Mouse (Mus musculus) frontal cortex, postnatal 25 days (tissue): Measurements from ENCODE around the gene E030030I06Rik.
"Not testable (repeated sequence)": the region's sequence is repeated elsewhere in the genome, so short reads cannot be mapped to it uniquely, and the experiment has no call there.

Experiments
- DNase-seq, 2 experiments: peaks; one replicate each; pipeline ENCODE4 v3.0.0; 2022; ENCODE audit warnings: low spot score in 2 of 2

The E030030I06Rik gene

DNA sequence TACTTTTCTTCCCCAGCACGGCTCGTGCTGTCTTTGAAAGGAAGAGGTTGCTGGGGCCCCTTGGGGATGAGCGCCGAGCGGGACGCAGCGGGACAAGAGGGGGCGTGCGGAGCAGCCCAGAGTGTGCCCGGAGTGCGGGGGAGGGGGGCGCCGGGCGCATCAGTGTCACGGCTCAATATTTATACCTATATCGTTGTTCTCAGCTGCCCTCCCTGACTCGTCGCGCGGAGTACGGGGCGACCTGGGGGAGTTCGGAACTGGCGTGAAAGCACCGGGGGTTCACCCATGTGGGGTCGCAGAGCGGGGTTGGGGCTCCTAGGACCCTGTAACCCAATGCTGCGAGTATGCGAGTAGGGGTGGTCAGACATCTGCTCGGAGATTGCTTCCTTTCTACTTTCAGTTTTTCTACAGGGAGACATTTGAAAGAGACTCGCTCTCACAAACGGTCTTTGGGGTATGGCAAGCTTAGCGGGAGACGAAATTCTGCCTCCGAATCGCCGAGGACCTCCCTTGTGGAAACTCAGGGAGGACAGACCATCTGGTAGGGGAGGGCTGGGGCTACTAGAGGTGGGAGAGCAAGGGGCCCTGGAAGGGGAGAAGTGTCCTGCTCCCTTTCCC, at the start of gene E030030I06Rik:
Gene E030030I06Rik, minus strand, starts transcription at position 198 of the 618 bp plus-strand sequence.
- DNase-seq = no peak

DNA sequence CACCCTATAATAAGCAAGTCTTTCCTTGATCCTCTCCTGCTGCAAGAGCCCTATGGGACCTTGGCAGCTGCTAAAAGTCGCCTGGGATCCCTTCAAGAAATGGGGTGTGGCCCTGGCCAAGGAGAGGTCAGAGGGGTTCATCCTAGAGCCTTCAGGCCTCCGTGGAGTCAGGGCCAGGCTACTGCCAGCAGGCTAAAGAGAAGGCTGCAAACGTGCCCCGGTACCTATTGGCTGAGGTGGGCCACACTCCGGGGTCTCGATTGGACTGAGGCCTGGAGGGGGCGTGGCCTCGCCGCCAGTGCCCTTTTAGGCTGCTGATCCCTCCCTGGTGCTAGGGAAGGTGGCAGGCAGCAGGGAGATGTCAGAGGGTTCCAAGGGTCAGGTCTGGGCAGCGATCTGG, 42.0 kb upstream of the E030030I06Rik start:
- not testable (repeated sequence) for DNase-seq

DNA sequence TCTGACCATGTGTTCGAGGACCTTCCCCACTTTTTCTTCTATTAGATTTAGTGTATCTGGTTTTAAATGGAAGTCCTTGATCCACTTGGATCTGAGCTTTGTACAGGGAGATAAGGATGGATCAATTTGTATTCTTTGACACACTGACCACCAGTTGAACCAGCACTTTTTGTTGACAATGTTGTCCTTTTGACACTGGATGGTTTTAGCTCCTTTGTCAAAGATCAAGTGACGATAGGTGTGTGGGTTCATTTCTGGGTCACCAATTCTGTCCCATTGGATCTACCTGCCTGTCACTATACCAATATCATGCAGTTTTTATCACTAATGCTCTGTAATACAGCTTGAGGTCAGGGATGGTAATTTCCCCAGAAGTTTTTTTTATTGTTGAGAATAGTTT, 27.4 kb upstream of the E030030I06Rik start:
- DNase-seq = not testable (repeated sequence)

DNA sequence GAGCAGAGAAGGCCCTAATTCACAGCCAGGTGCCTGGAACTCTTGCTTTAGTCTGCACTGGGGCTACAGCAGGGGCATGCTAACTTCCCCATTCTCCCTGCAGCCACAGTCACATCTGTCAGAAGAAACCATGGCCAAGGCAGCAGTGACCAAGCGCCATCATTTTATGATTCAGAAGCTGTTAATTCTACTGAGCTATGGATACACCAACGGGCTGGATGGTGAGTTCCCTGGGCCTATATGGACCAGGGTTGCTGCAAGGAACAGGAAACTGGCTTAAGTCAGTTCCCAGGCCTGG, 25.1 kb upstream of the E030030I06Rik start:
- not testable (repeated sequence) for DNase-seq

DNA sequence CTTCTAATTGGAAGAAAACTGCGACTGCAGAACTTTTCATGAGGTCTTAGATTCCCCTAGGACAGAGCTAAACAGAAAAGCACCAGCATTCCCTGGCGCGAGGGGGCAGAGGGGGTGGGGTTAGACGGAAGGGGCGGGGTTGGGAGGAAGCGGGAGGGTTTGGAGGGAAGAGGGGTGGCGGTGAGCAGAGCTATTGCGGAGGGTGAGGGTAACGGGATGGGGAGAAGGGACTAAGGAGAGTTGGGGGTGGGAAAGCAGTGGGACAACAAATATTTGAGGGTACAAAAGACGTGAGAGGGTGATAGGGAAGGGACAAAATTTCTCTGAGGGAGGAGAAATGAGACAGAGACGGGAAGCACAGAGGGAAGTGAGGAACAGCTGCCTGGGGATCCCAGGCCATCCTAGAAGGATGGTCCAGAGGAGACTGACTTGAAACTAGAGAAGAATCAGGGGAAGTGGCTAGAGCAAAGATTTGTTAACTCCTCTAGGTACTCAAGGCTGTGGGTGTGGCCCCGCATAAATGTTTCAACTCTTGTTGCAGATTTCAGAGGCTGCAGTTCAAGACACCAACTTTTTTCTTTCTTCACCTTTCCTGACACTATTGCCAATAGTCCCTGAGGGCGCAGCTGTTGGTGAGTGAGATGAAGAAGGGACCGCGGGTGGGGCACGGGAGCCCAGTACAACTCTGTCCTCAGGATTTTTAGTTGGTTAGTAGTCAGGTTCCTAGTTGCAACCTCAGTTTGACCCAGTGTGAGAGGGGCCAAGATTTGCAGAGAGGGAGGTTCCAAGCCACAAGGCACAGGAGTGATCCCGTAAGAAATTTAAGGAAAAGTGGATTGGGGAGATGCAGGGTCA, 24.5 kb upstream of the E030030I06Rik start:
- not testable (repeated sequence) for DNase-seq

DNA sequence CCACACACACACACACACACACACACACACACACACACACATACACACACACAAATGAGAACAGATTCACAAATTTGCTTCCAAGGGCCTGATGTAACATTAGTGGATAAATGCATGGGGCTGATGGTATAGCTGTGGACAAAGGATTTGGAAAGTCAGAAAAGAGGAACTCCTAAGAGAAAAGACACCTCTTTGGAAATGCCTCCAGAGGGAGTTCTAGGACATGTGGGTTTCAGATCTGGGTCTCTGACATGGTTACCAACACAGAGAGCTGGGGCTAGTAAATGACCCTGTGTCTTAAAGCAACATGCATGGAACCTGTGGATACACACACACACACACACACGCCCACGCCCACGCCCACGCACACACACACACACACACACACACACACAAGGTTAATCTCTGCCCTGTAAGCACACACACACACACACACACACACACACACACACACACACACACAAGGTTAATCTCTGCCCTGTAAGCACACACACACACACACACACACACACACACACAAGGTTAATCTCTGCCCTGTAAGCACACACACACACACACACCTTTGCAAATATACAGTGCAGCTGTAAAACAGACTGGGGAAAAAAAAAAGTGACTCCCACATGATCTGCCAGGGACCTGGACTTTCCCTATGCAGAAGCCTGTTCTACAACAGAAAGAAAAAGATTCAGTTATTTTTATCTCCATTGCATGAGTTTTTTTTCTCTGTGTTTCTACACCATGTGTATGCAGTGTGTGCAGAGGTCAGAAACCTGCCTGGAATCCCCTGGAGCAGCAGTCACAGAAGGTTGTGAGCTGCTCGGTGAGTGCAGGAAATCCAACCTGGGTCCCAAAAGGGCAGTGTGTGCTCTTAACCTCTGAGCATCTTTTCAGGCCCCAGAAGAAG, 23.6 kb upstream of the E030030I06Rik start:
- not testable (repeated sequence) for DNase-seq

DNA sequence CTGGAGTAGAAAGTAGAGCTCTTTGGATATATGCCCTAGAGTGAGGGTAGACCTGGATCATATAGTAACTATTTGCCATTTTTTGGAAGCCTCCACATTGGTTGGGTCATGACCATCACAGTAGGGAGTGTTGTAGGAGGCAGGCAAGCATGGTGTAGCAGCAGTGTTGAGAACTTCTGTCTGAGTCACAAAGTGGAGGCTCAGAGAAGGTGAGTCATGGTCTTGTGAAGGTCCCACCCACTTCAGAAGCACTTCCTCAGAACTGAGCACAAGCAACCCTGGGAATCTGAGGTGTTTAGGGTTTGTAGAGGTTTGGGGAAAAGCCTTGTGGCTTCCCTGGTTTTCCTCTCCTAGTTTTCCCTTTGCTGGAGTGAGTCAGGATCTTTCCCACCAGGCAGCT, 20.0 kb upstream of the E030030I06Rik start:
- DNase-seq = not testable (repeated sequence)

DNA sequence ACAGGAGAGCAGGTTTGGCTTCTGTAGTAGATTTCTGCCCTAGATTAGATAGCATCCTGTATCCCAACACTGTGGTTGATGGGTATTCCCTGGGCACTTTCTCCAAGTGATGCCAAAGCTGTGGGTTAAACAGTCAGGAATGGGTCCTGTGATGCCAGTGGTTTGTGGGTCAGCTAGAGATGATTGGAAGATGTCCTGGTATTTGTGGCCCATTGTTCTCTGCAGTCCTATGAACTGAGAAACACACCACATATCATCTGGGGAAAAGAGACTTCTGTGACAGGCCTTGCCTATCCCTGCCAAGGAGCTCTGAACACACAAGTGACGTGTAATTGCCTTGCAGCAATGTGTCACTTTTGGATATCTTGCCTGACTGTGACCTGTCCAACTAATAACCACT, 18.0 kb upstream of the E030030I06Rik start:
- DNase-seq = not testable (repeated sequence)

DNA sequence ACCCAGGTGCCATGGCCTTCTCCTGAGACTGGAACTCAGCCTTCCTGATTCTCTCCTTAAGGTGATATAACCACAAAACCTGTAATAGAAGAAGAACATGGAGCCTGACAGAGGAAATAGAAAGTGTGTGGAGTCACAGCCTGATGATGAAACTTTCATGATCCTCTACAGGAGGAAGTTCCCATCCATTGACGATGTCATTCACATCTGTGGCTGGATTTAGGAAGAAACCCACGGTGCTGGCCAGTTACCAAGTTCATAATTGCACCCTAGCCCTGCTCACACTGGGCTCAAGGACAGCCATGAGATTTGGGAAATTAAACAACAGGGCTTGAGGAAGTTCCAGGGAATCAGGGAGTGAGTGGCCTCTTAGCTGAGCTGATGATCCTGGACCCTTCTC, 17.0 kb upstream of the E030030I06Rik start:
- not testable (repeated sequence) for DNase-seq

DNA sequence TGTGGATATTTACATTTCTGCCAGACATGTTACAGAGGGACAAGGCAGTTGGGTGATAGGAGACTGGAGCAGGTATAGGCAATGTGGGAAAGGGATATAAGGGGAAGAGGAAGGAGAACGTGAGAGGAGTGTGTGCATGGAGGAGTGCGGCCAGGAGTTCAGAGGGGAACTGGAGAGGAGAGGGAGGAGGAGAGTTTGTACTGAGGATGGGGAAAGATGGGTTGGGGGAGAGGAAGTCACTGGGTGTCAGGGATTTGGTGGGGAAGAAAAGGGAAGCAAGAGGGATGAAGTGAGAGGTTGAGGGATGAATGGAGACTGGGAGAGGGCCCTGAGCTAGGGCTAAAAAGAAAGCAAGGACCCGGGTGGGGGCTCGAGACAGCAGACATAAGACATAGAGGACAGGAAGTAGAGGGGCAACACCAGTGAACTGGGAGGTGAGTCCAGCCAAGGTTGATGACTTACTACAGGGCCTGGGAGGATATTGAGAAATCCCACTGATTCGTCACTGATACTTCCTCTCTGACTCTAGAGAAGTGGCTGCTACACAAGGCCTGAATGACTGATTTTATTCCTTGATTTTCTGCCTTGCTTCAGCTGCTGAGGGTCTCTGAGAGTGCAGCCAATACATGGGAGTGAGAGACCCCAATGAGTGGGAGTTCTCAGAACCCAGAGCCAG, 16.4 kb upstream of the E030030I06Rik start:
- not testable (repeated sequence) for DNase-seq

DNA sequence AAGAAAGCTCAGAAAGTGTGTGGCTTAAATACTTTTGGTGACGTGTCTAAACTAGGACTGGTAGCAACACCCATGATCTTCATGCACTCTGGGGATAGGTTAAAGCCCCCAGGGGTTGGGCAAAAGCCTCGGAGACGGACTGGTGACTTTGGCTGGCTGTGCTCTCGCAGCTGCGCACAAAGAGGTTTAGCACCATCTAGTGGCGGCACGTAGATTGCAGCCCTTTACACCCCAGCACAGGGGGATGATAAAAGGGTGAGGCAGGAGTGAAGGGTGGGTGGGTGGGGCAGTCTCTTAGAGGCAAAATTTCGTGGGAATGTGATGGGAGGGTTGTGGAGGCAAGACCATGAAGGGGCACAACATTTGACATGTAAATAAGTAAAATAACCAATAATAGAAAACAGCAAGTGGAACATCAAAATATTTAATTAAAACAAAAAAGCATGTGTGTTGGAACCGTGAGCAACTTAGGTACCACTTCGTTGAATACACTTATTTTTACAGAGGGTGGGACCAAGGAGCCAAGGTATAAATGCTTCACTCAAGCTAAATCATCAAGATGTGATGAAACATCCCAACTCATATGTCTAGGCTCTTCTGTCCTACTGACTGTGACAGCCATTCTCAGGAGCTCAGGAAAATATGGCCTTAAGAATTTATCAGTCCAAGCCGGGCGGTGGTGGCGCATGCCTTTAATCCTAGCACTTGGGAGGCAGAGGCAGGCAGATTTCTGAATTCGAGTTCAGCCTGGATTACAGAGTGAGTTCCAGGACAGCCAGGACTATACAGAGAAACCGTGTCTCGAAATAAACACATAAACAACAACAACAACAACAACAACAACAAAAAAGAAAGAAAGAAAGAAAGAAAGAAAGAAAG, 14.9 kb upstream of the E030030I06Rik start:
- peak; percentile 71 to 76 for DNase-seq

DNA sequence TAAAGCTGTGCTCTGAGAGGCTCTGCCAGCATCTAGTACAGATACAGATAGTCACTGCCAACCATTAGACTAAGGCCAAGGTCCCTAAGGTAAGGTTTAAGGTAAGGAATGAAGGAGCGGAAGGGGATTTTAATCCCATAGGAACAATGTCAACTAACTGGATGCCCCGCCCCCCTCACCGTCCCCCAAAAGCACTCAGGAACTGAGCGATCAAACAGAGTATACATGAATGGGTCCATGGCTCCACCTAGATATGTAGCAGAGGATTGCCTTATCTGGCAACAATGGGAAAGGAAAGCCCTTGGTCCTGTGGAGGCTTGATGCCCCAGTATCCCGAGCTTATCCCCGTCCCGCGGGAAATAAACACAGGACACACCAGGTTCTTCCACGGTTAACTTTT, 14.2 kb upstream of the E030030I06Rik start:
- not testable (repeated sequence) for DNase-seq

DNA sequence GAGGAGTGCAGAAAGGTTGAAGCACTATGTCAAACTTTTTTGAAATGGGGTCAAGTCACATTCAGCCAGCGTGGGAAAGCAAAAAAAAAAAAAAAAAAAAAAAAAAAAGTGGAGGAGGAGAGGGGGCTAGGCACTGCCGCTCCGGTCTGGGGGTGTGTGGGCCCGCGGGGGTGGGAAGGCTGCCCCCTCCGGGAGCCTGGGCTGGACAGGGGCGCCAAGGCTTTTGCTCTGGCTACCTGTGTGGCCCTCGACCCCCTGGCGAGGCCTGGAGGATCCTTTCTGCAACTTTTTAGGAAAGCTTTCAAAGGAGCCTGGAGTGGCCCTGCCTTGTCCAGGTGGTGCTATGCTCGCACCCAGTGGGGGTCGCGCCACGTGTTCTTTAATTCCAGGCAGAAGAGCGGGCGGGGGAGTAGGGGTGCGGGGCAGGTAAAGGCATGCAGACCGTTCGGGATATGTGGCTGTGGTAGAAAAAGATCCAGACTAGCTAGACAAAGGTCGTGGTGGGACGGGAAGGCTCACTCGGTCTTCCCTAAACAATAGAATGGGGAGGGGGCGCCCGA, 10.6 kb upstream of the E030030I06Rik start:
- DNase-seq = no peak

DNA sequence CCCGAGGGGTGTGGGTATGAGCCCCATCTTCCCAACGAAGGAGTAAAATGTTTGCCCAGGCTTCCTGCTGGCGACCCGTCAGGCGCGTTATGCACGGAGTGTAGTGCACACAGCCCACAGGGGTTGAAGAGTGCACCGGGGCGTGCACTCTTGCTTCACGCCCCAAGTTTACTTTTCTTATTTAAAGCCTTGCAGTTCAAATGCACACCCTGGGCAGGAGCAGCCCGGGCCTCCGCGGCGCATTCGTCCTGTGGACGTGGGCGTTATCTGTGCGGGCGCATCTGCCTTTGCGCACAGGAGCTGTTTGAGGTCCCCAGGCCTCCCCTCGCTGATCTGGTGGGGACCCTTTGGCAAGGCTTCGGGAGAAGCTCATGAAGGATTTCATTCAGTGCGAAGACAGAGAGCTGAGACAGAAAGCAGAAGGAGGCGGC, 10.1 kb upstream of the E030030I06Rik start:
- DNase-seq = no peak

DNA sequence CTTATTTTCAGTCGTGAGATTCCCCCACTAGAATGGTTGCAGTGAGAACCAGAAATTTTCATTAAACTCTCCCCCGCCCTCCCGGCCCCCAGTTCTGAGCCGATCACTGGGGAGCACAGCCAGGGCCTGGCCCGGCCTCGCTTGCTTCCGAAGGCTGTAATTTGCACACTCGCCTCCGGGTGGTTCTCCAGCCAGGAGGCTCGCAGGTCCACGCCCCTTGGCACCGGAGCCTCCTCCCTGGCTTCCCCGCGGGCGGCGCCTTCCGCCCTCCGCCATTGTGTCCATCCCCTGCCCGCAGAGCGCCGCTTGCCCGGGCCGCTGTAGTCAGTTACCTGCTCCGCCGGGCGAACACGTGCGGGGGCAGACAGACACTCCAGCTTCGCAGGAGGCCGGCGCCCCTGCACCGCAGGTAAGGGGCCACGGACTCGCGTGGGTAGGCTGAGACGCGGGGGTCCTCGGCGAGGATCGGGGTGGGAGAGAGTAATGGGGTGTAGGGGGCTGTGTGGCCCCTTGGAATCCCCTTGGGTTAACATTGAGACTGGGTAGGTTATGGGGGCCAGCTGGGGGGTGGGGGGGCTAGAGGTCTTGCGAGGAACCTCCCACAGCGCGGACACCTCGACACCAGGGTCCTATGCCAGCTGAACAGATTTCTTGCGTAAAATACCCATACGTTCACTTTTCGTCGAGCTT, 9.4 kb upstream of the E030030I06Rik start, which contains the start of the genes Raet1e and H60b:
Gene Raet1e, plus strand, starts transcription at position 260 of the 690 bp plus-strand sequence.
Gene H60b, plus strand, starts transcription at position 277 of the 690 bp plus-strand sequence.
- not testable (repeated sequence) for DNase-seq

DNA sequence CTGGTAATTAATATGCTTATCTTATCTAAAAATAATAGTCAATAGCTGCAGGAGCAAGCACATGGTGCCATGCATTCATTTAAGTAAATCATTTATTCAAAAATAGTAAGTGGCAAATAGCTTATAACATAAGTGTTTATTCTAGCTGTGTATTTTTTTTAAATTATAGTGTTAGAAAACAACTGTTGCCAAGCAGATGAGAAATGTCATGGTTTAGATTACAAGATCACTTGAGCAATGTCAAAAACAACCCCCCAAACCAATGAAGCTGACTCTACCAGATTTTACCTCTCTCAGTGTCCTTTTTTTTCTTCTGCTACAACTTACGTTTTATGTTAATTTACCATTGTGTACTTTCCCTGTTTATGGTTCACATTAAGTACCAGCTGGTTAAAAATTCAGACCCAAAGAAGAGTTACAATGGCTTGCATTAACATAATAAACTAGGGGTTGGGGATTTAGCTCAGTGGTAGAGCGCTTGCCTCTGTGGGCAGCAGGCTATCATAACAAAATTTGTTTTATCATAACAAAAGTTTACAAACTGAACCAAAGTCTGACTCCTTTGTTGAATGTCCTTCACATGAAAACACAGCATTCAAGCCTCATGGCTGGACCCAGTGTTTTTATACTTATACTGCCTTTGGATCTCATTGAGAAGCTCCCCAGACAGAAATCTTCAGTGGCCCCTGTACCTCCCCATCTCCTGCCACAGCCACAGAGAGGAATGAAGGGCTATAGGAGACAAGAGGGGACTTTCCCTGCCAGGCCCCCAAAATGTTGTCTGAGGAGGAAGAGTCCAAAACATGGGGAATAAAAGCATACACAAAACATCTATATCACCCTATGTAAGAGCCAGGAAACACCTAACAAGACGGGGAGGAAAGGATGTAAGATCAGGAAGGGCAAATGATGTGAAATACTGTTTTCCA, 6.1 kb upstream of the E030030I06Rik start:
- no peak for DNase-seq

DNA sequence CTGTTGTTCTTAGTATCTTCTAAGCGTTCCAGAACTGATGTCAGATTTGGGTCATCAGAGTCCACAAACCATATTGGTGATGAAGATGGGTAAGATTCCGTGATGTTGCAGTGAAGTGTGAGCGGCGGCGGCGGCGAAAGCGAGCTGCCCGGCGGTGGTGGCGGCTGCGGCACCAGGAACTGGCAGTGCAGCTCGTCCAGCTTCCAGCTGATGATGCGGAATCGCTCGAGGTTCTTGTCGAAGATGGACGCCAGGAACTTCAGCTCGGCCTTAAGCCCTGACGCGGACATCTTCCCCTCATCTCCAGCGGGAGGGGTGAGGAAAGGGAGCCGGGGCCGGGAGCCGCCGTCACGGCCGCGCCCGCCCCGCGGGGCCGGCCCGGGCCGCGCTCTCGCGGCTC, 5.1 kb upstream of the E030030I06Rik start:
- not testable (repeated sequence) for DNase-seq

DNA sequence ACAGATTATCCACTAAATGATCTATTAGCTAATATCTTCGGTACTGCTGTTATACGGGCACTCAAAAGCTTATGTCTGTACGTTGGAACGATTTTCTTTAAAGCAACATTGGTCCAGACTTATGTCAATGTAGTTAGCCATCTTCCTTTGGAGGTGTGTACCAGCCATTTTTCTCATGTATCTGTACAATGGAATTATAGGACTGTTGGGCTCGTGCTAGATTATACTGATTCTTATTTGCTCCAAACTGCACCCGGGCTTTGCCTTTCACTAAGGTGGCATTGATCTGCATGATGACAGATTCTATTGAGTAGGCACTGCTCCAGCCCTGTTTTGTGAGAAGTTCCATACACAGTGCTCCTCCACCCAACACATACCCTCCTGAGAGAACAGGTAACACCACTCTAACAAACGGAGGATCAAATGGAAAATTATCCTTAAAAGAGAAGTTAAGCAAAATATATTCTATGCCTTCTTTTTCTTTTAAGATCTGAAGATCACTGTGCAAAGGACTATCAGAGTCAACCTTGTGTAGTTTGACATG, 4.1 kb upstream of the E030030I06Rik start:
- not testable (repeated sequence) for DNase-seq
